In the genomic region with DNA sequence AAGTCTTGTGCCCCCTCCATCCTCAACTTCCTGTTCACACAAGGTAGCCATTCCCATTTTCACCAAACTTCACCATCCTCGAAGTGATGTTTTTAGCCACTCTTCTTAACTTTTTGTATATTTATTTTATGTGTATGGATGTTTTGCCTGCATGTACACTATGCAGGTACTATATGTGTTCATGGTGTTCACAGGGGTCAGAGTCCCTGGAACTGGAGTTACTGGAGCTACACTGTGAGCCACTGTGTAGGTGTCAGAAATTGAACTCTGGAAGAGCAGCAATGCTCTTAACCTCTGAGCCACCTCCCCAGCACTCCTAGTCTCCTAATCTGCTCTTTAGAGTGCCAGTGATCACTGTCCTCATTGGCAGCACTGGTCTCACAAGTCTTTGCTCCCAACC, we compare ENCODE assay signal across 24 mouse cellular contexts. TPM values are rescaled to one million over a fixed set of nuclear protein-coding genes. Genes with fewer than 3 reads are reported as not detected.
DNase-seq lines count a peak whose midpoint lies in the region; ATAC-seq and TF ChIP-seq lines count a peak whose summit lies in the region.
"Had no signal": no experiment of that assay in that cellular context is flagged by ENCODE, and none has a peak within 500 bp of the region (broad histone marks: within the 10 kb centered on the region; RNA-seq: fewer than 3 reads in every experiment).

No protein-coding gene starts in this region.

- H3K36me3 ChIP-seq in heart, embryonic 10.5 days: peaks cover 31% of the 10 kb centered on the region
- peaks cover 29% of the 10 kb centered on the region for H3K36me3 ChIP-seq in heart, embryonic 14.5 days (ENCODE audit: control insufficient read depth, insufficient read depth, low read length)
- H3K36me3 ChIP-seq in intestine, embryonic 16.5 days (ENCODE audit: control insufficient read depth, insufficient read depth, low read length): no peaks in the 10 kb centered on the region
- H3K36me3 ChIP-seq in intestine, postnatal 0 days (ENCODE audit: control insufficient read depth, insufficient read depth): no peaks in the 10 kb centered on the region
- H3K36me3 ChIP-seq in limb, embryonic 10.5 days: no peaks in the 10 kb centered on the region
- H3K36me3 ChIP-seq: embryonic facial prominence, embryonic 12.5 days; forebrain, embryonic 15.5 days; hindbrain, embryonic 15.5 days had no signal

- H3K27me3 ChIP-seq in heart, embryonic 10.5 days (ENCODE audit: insufficient read depth, poor library complexity, severe bottlenecking): no peaks in the 10 kb centered on the region
- H3K27me3 ChIP-seq in heart, embryonic 14.5 days (ENCODE audit: control insufficient read depth, insufficient read depth, low read length): no peaks in the 10 kb centered on the region
- no peaks in the 10 kb centered on the region for H3K27me3 ChIP-seq in intestine, embryonic 16.5 days (replicated peaks; ENCODE audit: control insufficient read depth, insufficient read depth, low read length)
- H3K27me3 ChIP-seq in intestine, postnatal 0 days (replicated peaks; ENCODE audit: control insufficient read depth, insufficient read depth, low read length): no peaks in the 10 kb centered on the region
- H3K27me3 ChIP-seq in limb, embryonic 10.5 days (ENCODE audit: low read depth, poor library complexity, severe bottlenecking): no peaks in the 10 kb centered on the region
- H3K27me3 ChIP-seq: CH12.LX; embryonic facial prominence, embryonic 12.5 days; forebrain, embryonic 15.5 days; hindbrain, embryonic 15.5 days; Patski had no signal

- TF ChIP-seq CTCF in intestine, postnatal 0 days (IDR thresholded peaks at IDR 0.05; ENCODE audit: low read depth): no peak

- H3K9me3 ChIP-seq in heart, embryonic 10.5 days: no peaks in the 10 kb centered on the region
- no peaks in the 10 kb centered on the region for H3K9me3 ChIP-seq in heart, embryonic 14.5 days (ENCODE audit: control insufficient read depth, low read length)
- no peaks in the 10 kb centered on the region for H3K9me3 ChIP-seq in intestine, embryonic 16.5 days (ENCODE audit: control insufficient read depth, low read length)
- no peaks in the 10 kb centered on the region for H3K9me3 ChIP-seq in intestine, postnatal 0 days (ENCODE audit: control insufficient read depth)
- H3K9me3 ChIP-seq in limb, embryonic 10.5 days (replicated peaks): no peaks in the 10 kb centered on the region
- H3K9me3 ChIP-seq: embryonic facial prominence, embryonic 12.5 days; forebrain, embryonic 15.5 days; hindbrain, embryonic 15.5 days had no signal

- DNase-seq in heart, embryonic 10.5 days (ENCODE audit: low spot score): no peak
- no peak for DNase-seq in heart, postnatal 4 days
- DNase-seq in heart, adult 8-10 months (ENCODE audit: low spot score): no peak
- no peak for DNase-seq in limb, embryonic 10.5 days (ENCODE audit: low spot score)
- DNase-seq: adrenal gland, postnatal 14 days; cerebellum, adult 11-12 months; cerebellum, adult 9-10 months; cerebellum, postnatal 25 days; gastrocnemius, postnatal 14 days; kidney, adult 11 months; kidney, adult 9 months had no signal

- H3K4me2 ChIP-seq in heart, embryonic 14.5 days (ENCODE audit: low read length): 0 out of 2 replicates have a peak overlapping the region, but pooled peaks have one; percentile 12
- H3K4me2 ChIP-seq in intestine, embryonic 16.5 days (ENCODE audit: low read depth, low read length): no peak overlapping the region
- H3K4me2 ChIP-seq in intestine, postnatal 0 days (replicated peaks; ENCODE audit: low read depth): no peak overlapping the region
- H3K4me2 ChIP-seq: embryonic facial prominence, embryonic 12.5 days; forebrain, embryonic 15.5 days; hindbrain, embryonic 15.5 days had no signal

- ATAC-seq in heart, embryonic 14.5 days (ENCODE audit: insufficient number of reproducible peaks, insufficient read depth, low FRiP score, low read depth): 0 out of 2 replicates have a peak, but pooled peaks have one; percentile 15
- ATAC-seq in intestine, embryonic 16.5 days: 0 out of 2 replicates have a peak, but pooled peaks have one; percentile 38
- ATAC-seq in intestine, postnatal 0 days: no peak
- ATAC-seq: activated CD4-positive, CD25-positive, alpha-beta regulatory T cell, adult 4 months; forebrain, embryonic 15.5 days; Patski had no signal

- H3K4me3 ChIP-seq in heart, embryonic 10.5 days: no peak overlapping the region
- no peak overlapping the region for H3K4me3 ChIP-seq in heart, embryonic 14.5 days (ENCODE audit: control insufficient read depth in 1 of 2, insufficient read depth in 1 of 2, low read depth in 1 of 2, low read length in 2 of 2)
- no peak overlapping the region for H3K4me3 ChIP-seq in intestine, embryonic 16.5 days (ENCODE audit: low read length)
- H3K4me3 ChIP-seq in intestine, postnatal 0 days (ENCODE audit: low read depth, low read length): no peak overlapping the region
- no peak overlapping the region for H3K4me3 ChIP-seq in limb, embryonic 10.5 days
- H3K4me3 ChIP-seq: embryonic facial prominence, embryonic 12.5 days; forebrain, embryonic 15.5 days; hindbrain, embryonic 15.5 days had no signal

- H3K27ac ChIP-seq in heart, embryonic 10.5 days: peak overlapping the region; percentile 87
- H3K27ac ChIP-seq in heart, embryonic 14.5 days (replicated peaks in 1 of 2; ENCODE audit: control insufficient read depth in 1 of 2, insufficient read depth in 1 of 2, low read depth in 2 of 2, low read length in 2 of 2): peak overlapping the region; percentile 61 to 80
- no peak overlapping the region for H3K27ac ChIP-seq in intestine, embryonic 16.5 days (ENCODE audit: low read length)
- no peak overlapping the region for H3K27ac ChIP-seq in intestine, postnatal 0 days (ENCODE audit: low read depth, low read length)
- H3K27ac ChIP-seq in limb, embryonic 10.5 days: no peak overlapping the region
- H3K27ac ChIP-seq: embryonic facial prominence, embryonic 12.5 days; forebrain, embryonic 15.5 days; hindbrain, embryonic 15.5 days had no signal

- H3K9ac ChIP-seq in heart, embryonic 14.5 days (ENCODE audit: low read length): peak overlapping the region; percentile 35; the same call in 1 of the 2 replicates
- no peak overlapping the region for H3K9ac ChIP-seq in intestine, embryonic 16.5 days (ENCODE audit: low read depth, low read length)
- H3K9ac ChIP-seq in intestine, postnatal 0 days (ENCODE audit: low read depth, low read length): no peak overlapping the region
- H3K9ac ChIP-seq: embryonic facial prominence, embryonic 12.5 days; forebrain, embryonic 15.5 days; hindbrain, embryonic 15.5 days had no signal

- 87% methylated on average over 1 of the region's 1 CpGs for WGBS in heart, embryonic 10.5 days
- WGBS in heart, embryonic 14.5 days: 87% methylated on average over 1 of the region's 1 CpGs
- 94% methylated on average over 1 of the region's 1 CpGs for WGBS in intestine, embryonic 16.5 days
- WGBS in intestine, postnatal 0 days: 90% methylated on average over 1 of the region's 1 CpGs
- WGBS in limb, embryonic 10.5 days: 88% methylated on average over 1 of the region's 1 CpGs

- peaks cover 33% of the 10 kb centered on the region for H3K4me1 ChIP-seq in heart, embryonic 10.5 days
- H3K4me1 ChIP-seq in heart, embryonic 14.5 days (ENCODE audit: control insufficient read depth in 2 of 2, insufficient read depth in 2 of 2, low read length in 2 of 2): peaks cover 21 to 32% of the 10 kb centered on the region in 2 experiments
- no peaks in the 10 kb centered on the region for H3K4me1 ChIP-seq in intestine, embryonic 16.5 days (ENCODE audit: control insufficient read depth, insufficient read depth, low read length)
- no peaks in the 10 kb centered on the region for H3K4me1 ChIP-seq in intestine, postnatal 0 days (replicated peaks; ENCODE audit: control insufficient read depth, insufficient read depth, low read length)
- H3K4me1 ChIP-seq in limb, embryonic 10.5 days: no peaks in the 10 kb centered on the region
- H3K4me1 ChIP-seq: embryonic facial prominence, embryonic 12.5 days; forebrain, embryonic 15.5 days; hindbrain, embryonic 15.5 days had no signal

RNA-seq across cellular contexts. Expression of gene Krcc1, which starts 23.1 kb away (rescaled TPM):
- 53.5 and 55.5 TPM in 2 replicates for polyA plus RNA-seq in heart, embryonic 10.5 days (2016; fragmentation: Nextera tagmentation; extraction: Ambion mirVana)
- 10 to 100 TPM; 55.9 to 61.1 TPM for total RNA-seq in heart, postnatal 4 days (2021)
- 65.1 and 69.2 TPM in 2 replicates for polyA plus RNA-seq in heart, embryonic 14.5 days (2014; fragmentation: Nextera tagmentation; extraction: Ambion mirVana)
- total RNA-seq in heart, adult 8-10 months (2022): 10 to 100 TPM; 49.5 to 61.3 (median 54.1) TPM
- 70.8 and 72.0 TPM in 2 replicates for polyA plus RNA-seq in intestine, embryonic 16.5 days (2015; fragmentation: Nextera tagmentation; extraction: Ambion mirVana)
- 109 and 111 TPM in 2 replicates for polyA plus RNA-seq in intestine, postnatal 0 days (2015; fragmentation: Nextera tagmentation; extraction: Ambion mirVana)
- 27.0 and 32.0 TPM in 2 replicates for polyA plus RNA-seq in limb, embryonic 10.5 days (2016; fragmentation: Nextera tagmentation; extraction: Ambion mirVana)

RNA-seq across cellular contexts. Expression of gene Fabp1, which starts 48.8 kb away (rescaled TPM):
- 1.9 TPM in 1 of 2 replicates, not detected in the other for polyA plus RNA-seq in heart, embryonic 10.5 days (2016; fragmentation: Nextera tagmentation; extraction: Ambion mirVana)
- total RNA-seq in heart, postnatal 4 days (2021): not detected
- not detected in 2 replicates for polyA plus RNA-seq in heart, embryonic 14.5 days (2014; fragmentation: Nextera tagmentation; extraction: Ambion mirVana)
- total RNA-seq in heart, adult 8-10 months (2022): not detected
- 4,478 and 6,129 TPM in 2 replicates for polyA plus RNA-seq in intestine, embryonic 16.5 days (2015; fragmentation: Nextera tagmentation; extraction: Ambion mirVana)
- 14,893 and 15,612 TPM in 2 replicates for polyA plus RNA-seq in intestine, postnatal 0 days (2015; fragmentation: Nextera tagmentation; extraction: Ambion mirVana)
- not detected in 2 replicates for polyA plus RNA-seq in limb, embryonic 10.5 days (2016; fragmentation: Nextera tagmentation; extraction: Ambion mirVana)
- total RNA-seq: adrenal gland, adult 18-20 months; CH12.LX; gastrocnemius, postnatal 14 days had no signal
- polyA plus RNA-seq: activated CD4-positive, CD25-positive, alpha-beta regulatory T cell, adult 4 months; cortical plate, adult 2 months; embryonic facial prominence, embryonic 12.5 days; forebrain, embryonic 11.5 days; forebrain, embryonic 15.5 days; hindbrain, embryonic 11.5 days; Patski had no signal

Comparison
In these comparisons a context has a peak if more than half of its experiments do, and no peak if none do; other contexts are left out.
1. H3K27ac ChIP-seq: peak in heart, embryonic 10.5 days (single experiment) and heart, embryonic 14.5 days (2 of 2); none in intestine, embryonic 16.5 days (single experiment), intestine, postnatal 0 days (single experiment) and limb, embryonic 10.5 days (single experiment).
2. RNA of gene Fabp1, which starts 48.8 kb away (polyA plus RNA-seq): 14,893 to 15,612 TPM in intestine, postnatal 0 days and 4,478 to 6,129 TPM in intestine, embryonic 16.5 days; 1.9 TPM in heart, embryonic 10.5 days, not detected in heart, embryonic 14.5 days and not detected in limb, embryonic 10.5 days; every median in the first group is over 1,000 times any median in the second.